In the genomic region with DNA sequence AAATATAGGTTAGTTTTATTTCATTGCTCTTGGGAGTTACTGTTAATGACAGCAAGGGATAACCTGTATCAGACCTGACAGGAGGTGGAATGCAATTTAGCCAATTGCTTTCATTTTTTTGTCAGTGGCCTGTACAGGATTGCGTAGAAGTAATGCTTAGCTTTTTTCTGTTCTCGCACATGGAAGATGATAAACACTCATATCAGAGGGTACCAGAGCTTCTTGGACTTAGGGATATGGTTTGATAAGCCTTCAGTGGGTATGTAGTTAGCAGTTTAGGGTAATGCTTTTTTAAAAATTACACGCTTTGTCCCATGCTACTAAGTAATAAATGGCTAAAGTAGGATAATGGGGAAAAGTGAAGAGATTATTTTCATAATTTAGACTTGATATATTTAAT, we compare ENCODE assay signal across 27 mouse cellular contexts. TPM values are rescaled to one million over a fixed set of nuclear protein-coding genes. Genes with fewer than 3 reads are reported as not detected.
DNase-seq lines count a peak whose midpoint lies in the region; ATAC-seq and TF ChIP-seq lines count a peak whose summit lies in the region.
"Had no signal": no experiment of that assay in that cellular context is flagged by ENCODE, and none has a peak within 500 bp of the region (broad histone marks: within the 10 kb centered on the region; RNA-seq: fewer than 3 reads in every experiment).

No protein-coding gene starts in this region.

- no peak overlapping the region for H3K9ac ChIP-seq in heart, embryonic 12.5 days
- no peak overlapping the region for H3K9ac ChIP-seq in heart, adult 2 months (ENCODE audit: low read depth, low read length)
- no peak overlapping the region for H3K9ac ChIP-seq in MEL (ENCODE audit: control insufficient read depth, low read depth, low read length, poor library complexity, severe bottlenecking)
- H3K9ac ChIP-seq in liver, embryonic 16.5 days (ENCODE audit: low read depth, low read length) = peak overlapping the region; percentile 61
- H3K9ac ChIP-seq in kidney, embryonic 15.5 days = no peak overlapping the region
- H3K9ac ChIP-seq: hindbrain, embryonic 15.5 days; intestine, embryonic 15.5 days had no signal

- no peaks in the 10 kb centered on the region for H3K9me3 ChIP-seq in heart, embryonic 12.5 days (replicated peaks)
- no peaks in the 10 kb centered on the region for H3K9me3 ChIP-seq in MEL (replicated peaks; ENCODE audit: insufficient read depth, low read length)
- H3K9me3 ChIP-seq in liver, embryonic 16.5 days (replicated peaks; ENCODE audit: control insufficient read depth, low read length) = no peaks in the 10 kb centered on the region
- H3K9me3 ChIP-seq in kidney, embryonic 15.5 days (replicated peaks) = no peaks in the 10 kb centered on the region
- H3K9me3 ChIP-seq: heart, embryonic 10.5 days; hindbrain, embryonic 15.5 days; intestine, embryonic 15.5 days; limb, embryonic 10.5 days had no signal

- peaks cover 2% of the 10 kb centered on the region; the same call in 1 of the 2 replicates for H3K79me2 ChIP-seq in heart, adult 2 months (replicated peaks; ENCODE audit: control insufficient read depth, insufficient read depth, low read length)
- H3K79me2 ChIP-seq in MEL (ENCODE audit: control insufficient read depth, insufficient read depth, low read length, poor library complexity) = peaks cover 34% of the 10 kb centered on the region

- no peak overlapping the region for H3K4me2 ChIP-seq in heart, embryonic 12.5 days
- H3K4me2 ChIP-seq in liver, embryonic 16.5 days (ENCODE audit: low read depth, low read length) = peak overlapping the region; percentile 68
- H3K4me2 ChIP-seq in kidney, embryonic 15.5 days = no peak overlapping the region
- H3K4me2 ChIP-seq: hindbrain, embryonic 15.5 days; intestine, embryonic 15.5 days had no signal

- WGBS in heart, embryonic 12.5 days = 76% methylated on average over 3 of the region's 3 CpGs
- 97% methylated on average over 3 of the region's 3 CpGs for WGBS in heart, adult 2 months
- 24% methylated on average over 3 of the region's 3 CpGs for WGBS in liver, embryonic 16.5 days (ENCODE audit: insufficient replicate concordance)
- 93% methylated on average over 3 of the region's 3 CpGs for WGBS in kidney, embryonic 15.5 days

- no peak for DNase-seq in heart, adult 2 months
- peak; percentile 69 for DNase-seq in MEL (ENCODE audit: low read depth, low spot score)
- DNase-seq in thymus, postnatal 10 days (ENCODE audit: low spot score in 2 of 2) = no peak
- DNase-seq in gastrocnemius, postnatal 10 days = no peak
- DNase-seq: cerebellum, adult 18-20 months; cerebellum, postnatal 25 days; gastrocnemius, postnatal 36 days; heart, postnatal 36 days; kidney, adult 9 months; kidney, postnatal 4 days; layer of hippocampus, adult 9-11 months; lung, adult 18-20 months; lung, postnatal 14 days; thymus, postnatal 25 days had no signal

- ATAC-seq in heart, embryonic 12.5 days (ENCODE audit: insufficient number of reproducible peaks, low FRiP score) = peak; percentile 56; the same call in 1 of the 2 replicates
- ATAC-seq in erythroblast, adult 5-6 weeks (replicated peaks; ENCODE audit: low FRiP score, poor library complexity, severe bottlenecking) = peak; percentile 72
- ATAC-seq in liver, embryonic 16.5 days (ENCODE audit: low read depth) = peak; percentile 80
- ATAC-seq in kidney, embryonic 15.5 days (replicated peaks; ENCODE audit: low FRiP score) = no peak; the same call in 1 of the 2 replicates
- ATAC-seq: forebrain, embryonic 16.5 days; intestine, embryonic 15.5 days had no signal

- no peak for TF ChIP-seq POLR2A in heart, adult 2 months (IDR thresholded peaks at IDR 0.05; ENCODE audit: insufficient read depth, low read depth, low read length)
- TF ChIP-seq POLR2A in MEL (IDR thresholded peaks at IDR 0.05; ENCODE audit: control insufficient read depth in 1 of 2, insufficient read depth in 1 of 2, low read depth in 1 of 2, low read length in 2 of 2, poor library complexity in 1 of 2) = no peak

- intact Hi-C loops in heart, adult 2 months (cut with DNase I) = no loop called here

- H3K4me3 ChIP-seq in heart, embryonic 12.5 days = no peak overlapping the region
- no peak overlapping the region for H3K4me3 ChIP-seq in heart, adult 2 months
- no peak overlapping the region for H3K4me3 ChIP-seq in MEL (ENCODE audit: control insufficient read depth in 1 of 2, insufficient read depth in 1 of 2, low read depth in 2 of 2, low read length in 2 of 2)
- peak overlapping the region; percentile 44 for H3K4me3 ChIP-seq in liver, embryonic 16.5 days (ENCODE audit: low read depth, low read length)
- no peak overlapping the region for H3K4me3 ChIP-seq in kidney, embryonic 15.5 days (replicated peaks)
- H3K4me3 ChIP-seq: heart, embryonic 10.5 days; hindbrain, embryonic 15.5 days; intestine, embryonic 15.5 days; left cerebral cortex, adult 2 months; limb, embryonic 10.5 days; megakaryocyte, embryonic 14.5 days had no signal

- no peak for TF ChIP-seq CTCF in heart, adult 2 months (IDR thresholded peaks at IDR 0.05)
- no peak for TF ChIP-seq CTCF in MEL (IDR thresholded peaks at IDR 0.05 in 2 of 3, conservative IDR thresholded peaks at IDR 0.05 in 1 of 3; ENCODE audit: control insufficient read depth in 1 of 3, insufficient read depth in 1 of 3, low read depth in 2 of 3, low read length in 3 of 3, poor library complexity in 1 of 3, severe bottlenecking in 1 of 3)

- no peak for TF ChIP-seq EP300 in heart, adult 2 months (IDR thresholded peaks at IDR 0.05; ENCODE audit: insufficient read depth, low read depth, low read length)
- peak; percentile 93 for TF ChIP-seq EP300 in MEL (IDR thresholded peaks at IDR 0.05; ENCODE audit: low read depth in 1 of 2, low read length in 2 of 2)

- H3K27ac ChIP-seq in heart, embryonic 12.5 days (ENCODE audit: poor library complexity, severe bottlenecking) = no peak overlapping the region
- no peak overlapping the region for H3K27ac ChIP-seq in heart, adult 2 months
- no peak overlapping the region for H3K27ac ChIP-seq in MEL (ENCODE audit: control insufficient read depth, low read depth, low read length)
- peak overlapping the region; percentile 100 for H3K27ac ChIP-seq in liver, embryonic 16.5 days (ENCODE audit: low read length)
- no peak overlapping the region for H3K27ac ChIP-seq in kidney, embryonic 15.5 days
- H3K27ac ChIP-seq: heart, embryonic 10.5 days; hindbrain, embryonic 15.5 days; intestine, embryonic 15.5 days; left cerebral cortex, adult 2 months; limb, embryonic 10.5 days had no signal

- H3K4me1 ChIP-seq in heart, embryonic 12.5 days (replicated peaks) = 0 out of 2 replicates have a peak, but pooled peaks cover 5% of the 10 kb centered on the region
- H3K4me1 ChIP-seq in heart, adult 2 months (ENCODE audit: control insufficient read depth, insufficient read depth, low read length) = peaks cover 7% of the 10 kb centered on the region
- H3K4me1 ChIP-seq in MEL (ENCODE audit: control insufficient read depth in 1 of 2, insufficient read depth in 2 of 2, low read length in 2 of 2) = peaks cover 9 to 19% of the 10 kb centered on the region in 2 experiments
- peaks cover 29% of the 10 kb centered on the region for H3K4me1 ChIP-seq in liver, embryonic 16.5 days (ENCODE audit: control insufficient read depth, low read depth, low read length)
- peaks cover 15% of the 10 kb centered on the region for H3K4me1 ChIP-seq in kidney, embryonic 15.5 days
- H3K4me1 ChIP-seq: intestine, embryonic 15.5 days had no signal

- peaks cover 21% of the 10 kb centered on the region for H3K36me3 ChIP-seq in heart, embryonic 12.5 days
- peaks cover 13% of the 10 kb centered on the region for H3K36me3 ChIP-seq in heart, adult 2 months (ENCODE audit: control insufficient read depth, insufficient read depth, low read length)
- H3K36me3 ChIP-seq in MEL (ENCODE audit: control insufficient read depth in 1 of 2, insufficient read depth in 2 of 2, low read length in 2 of 2) = peaks cover 20 to 26% of the 10 kb centered on the region in 2 experiments
- H3K36me3 ChIP-seq in liver, embryonic 16.5 days (ENCODE audit: control insufficient read depth, insufficient read depth) = peaks cover 41% of the 10 kb centered on the region
- peaks cover 44% of the 10 kb centered on the region for H3K36me3 ChIP-seq in kidney, embryonic 15.5 days
- H3K36me3 ChIP-seq: hindbrain, embryonic 15.5 days had no signal

- H3K27me3 ChIP-seq in heart, embryonic 12.5 days (replicated peaks) = no peaks in the 10 kb centered on the region
- H3K27me3 ChIP-seq in heart, adult 2 months (ENCODE audit: control insufficient read depth, insufficient read depth, low read length) = no peaks in the 10 kb centered on the region
- no peaks in the 10 kb centered on the region for H3K27me3 ChIP-seq in MEL (ENCODE audit: control insufficient read depth in 1 of 2, insufficient read depth in 2 of 2, low read length in 2 of 2)
- no peaks in the 10 kb centered on the region for H3K27me3 ChIP-seq in liver, embryonic 16.5 days (ENCODE audit: control insufficient read depth, insufficient read depth, low read depth, low read length)
- no peaks in the 10 kb centered on the region for H3K27me3 ChIP-seq in kidney, embryonic 15.5 days
- H3K27me3 ChIP-seq: hindbrain, embryonic 15.5 days; intestine, embryonic 15.5 days; megakaryocyte, embryonic 14.5 days had no signal

- no peak for TF ChIP-seq RAD21 in MEL (IDR thresholded peaks at IDR 0.05; ENCODE audit: low read depth, low read length)

RNA-seq across cellular contexts. Expression of a gene that starts 4.6 kb away (rescaled TPM):
- polyA plus RNA-seq in heart, embryonic 12.5 days (2016; fragmentation: Nextera tagmentation; extraction: Ambion mirVana) = 23.5 and 25.7 TPM in 2 replicates
- 10 to 100 TPM; 13.2 to 16.2 TPM for total RNA-seq in heart, adult 2 months (2021)
- polyA plus RNA-seq in heart, adult 2 months (2012; rRNA removed) = 16.7 and 20.2 TPM in 2 replicates
- 23.2 and 24.5 TPM in 2 replicates for total RNA-seq in MEL (2012; rRNA removed)
- polyA plus RNA-seq in MEL (2012; ENCODE audit: insufficient read depth in 1 of 2, insufficient read length in 2 of 2, low read depth in 1 of 2, low replicate concordance in 2 of 2, missing spikeins in 1 of 2) = 100 to 1,000 TPM in 1 of 2 experiments, 10 to 100 TPM in 1; 34.8 to 131 TPM
- 84.9 and 110 TPM in 2 replicates for total RNA-seq in erythroblast, adult 5-6 weeks (2015; ENCODE audit: low replicate concordance)
- total RNA-seq in erythroblast, adult 5-6 weeks (2017; ENCODE audit: low replicate concordance) = 123 and 155 TPM in 2 replicates
- 60.6 and 64.8 TPM in 2 replicates for polyA plus RNA-seq in liver, embryonic 16.5 days (2015; fragmentation: Nextera tagmentation; extraction: Ambion mirVana)
- polyA plus RNA-seq in kidney, embryonic 15.5 days (2015; fragmentation: Nextera tagmentation; extraction: Ambion mirVana) = 36.0 and 36.7 TPM in 2 replicates
- 10 to 100 TPM in 1 of 2 experiments, 1 to 10 TPM in 1; 9.5 to 10.7 TPM for total RNA-seq in gastrocnemius, postnatal 10 days (2021)

RNA-seq across cellular contexts. Expression of a gene that starts 14.7 kb away (rescaled TPM):
- polyA plus RNA-seq in heart, embryonic 12.5 days (2016; fragmentation: Nextera tagmentation; extraction: Ambion mirVana) = not detected in 2 replicates
- total RNA-seq in heart, adult 2 months (2021) = not detected
- polyA plus RNA-seq in heart, adult 2 months (2012; rRNA removed) = not detected in 2 replicates
- total RNA-seq in MEL (2012; rRNA removed) = not detected in 2 replicates
- under 1 TPM in 1 of 2 experiments, not detected in 1; 0.03 TPM for polyA plus RNA-seq in MEL (2012; ENCODE audit: insufficient read depth in 1 of 2, insufficient read length in 2 of 2, low read depth in 1 of 2, low replicate concordance in 2 of 2, missing spikeins in 1 of 2)
- not detected in 2 replicates for total RNA-seq in erythroblast, adult 5-6 weeks (2015; ENCODE audit: low replicate concordance)
- total RNA-seq in erythroblast, adult 5-6 weeks (2017; ENCODE audit: low replicate concordance) = not detected in 2 replicates
- 0.04 TPM in 1 of 2 replicates, not detected in the other for polyA plus RNA-seq in liver, embryonic 16.5 days (2015; fragmentation: Nextera tagmentation; extraction: Ambion mirVana)
- 0.35 and 0.38 TPM in 2 replicates for polyA plus RNA-seq in kidney, embryonic 15.5 days (2015; fragmentation: Nextera tagmentation; extraction: Ambion mirVana)
- total RNA-seq in gastrocnemius, postnatal 10 days (2021) = not detected
- total RNA-seq: gastrocnemius, postnatal 36 days; heart, postnatal 36 days; neutrophil, adult 5-6 weeks had no signal
- polyA plus RNA-seq: embryonic facial prominence, embryonic 11.5 days; forebrain, embryonic 16.5 days; hindbrain, embryonic 15.5 days; limb, embryonic 10.5 days had no signal
